Mouse (Mus musculus) embryonic fibroblast, embryonic 13.5 days (primary cell): ENCODE data around the gene Xaf1.

Source experiments
- CTCF ChIP-seq: IDR thresholded peaks from 2 replicates; pipeline ENCODE4 v1.5.1; 2011; ENCODE audit warnings: mild to moderate bottlenecking, control low read depth, low read length, moderate library complexity, borderline replicate concordance; ENCODE audit not compliant: insufficient read depth
- POLR2A ChIP-seq: IDR thresholded peaks from 2 replicates; pipeline ENCODE4 v1.6.1; 2011; ENCODE audit warnings: low read depth, mild to moderate bottlenecking, control low read depth, low read length, moderate library complexity

DNA sequence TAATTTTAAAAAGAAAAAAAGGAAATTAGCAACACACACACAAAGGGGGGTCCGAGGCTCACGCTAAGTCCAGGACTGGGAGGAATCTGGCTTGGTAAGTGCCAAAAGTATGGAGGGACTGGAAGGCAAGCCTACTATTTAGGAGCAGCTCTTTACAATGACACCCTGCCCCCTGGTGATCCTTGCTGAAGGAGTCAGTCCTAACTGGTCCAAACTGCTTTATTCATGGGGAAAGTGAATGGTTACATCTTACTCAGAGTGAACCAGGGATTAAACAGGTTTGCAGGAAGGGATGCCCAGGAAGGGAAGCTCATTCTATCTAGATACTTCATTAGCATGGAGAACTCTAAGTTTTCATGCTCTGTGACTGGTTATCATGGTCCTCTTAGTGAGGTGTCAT lies 14.3 kb upstream of the Xaf1 start:
- TF ChIP-seq POLR2A (no peak), CTCF (no peak)
